Mouse (Mus musculus) forebrain, embryonic 10.5 days (tissue): Measurements from ENCODE around the gene Tmem29. TPM values are rescaled to one million over a fixed set of nuclear protein-coding genes. Genes with fewer than 3 reads are reported as not detected.
"Not testable (repeated sequence)": the region's sequence is repeated elsewhere in the genome, so short reads cannot be mapped to it uniquely, and the experiment has no call there.

Experiments used
- DNase-seq: peaks from one replicate; pipeline ENCODE4 v3.0.0-alpha.2; 2017; ENCODE audit warnings: low spot score; ENCODE audit errors: extremely low spot score
- H3K27ac ChIP-seq: fragments of 300-500 bp; sonication (generic); 2 replicates; pipeline ENCODE4 v1.5.1; 2016; ENCODE audit warnings: mild to moderate bottlenecking
- H3K27me3 ChIP-seq: fragments of 300-500 bp; sonication (generic); 2 replicates; pipeline ENCODE4 v1.6.1; 2016; ENCODE audit warnings: mild to moderate bottlenecking; ENCODE audit not compliant: poor library complexity, severe bottlenecking
- H3K36me3 ChIP-seq: fragments of 300-500 bp; sonication (generic); replicated peaks from 2 replicates; pipeline ENCODE4 v1.6.1; 2016; ENCODE audit warnings: mild to moderate bottlenecking, moderate library complexity
- H3K4me1 ChIP-seq: fragments of 300-500 bp; sonication (generic); 2 replicates; pipeline ENCODE4 v1.6.1; 2016
- H3K4me3 ChIP-seq: fragments of 300-500 bp; sonication (generic); 2 replicates; pipeline ENCODE4 v1.5.1; 2016; ENCODE audit warnings: mild to moderate bottlenecking, moderate library complexity
- H3K9me3 ChIP-seq: fragments of 300-500 bp; sonication (generic); 2 replicates; pipeline ENCODE4 v1.6.1; 2016; ENCODE audit warnings: mild to moderate bottlenecking, moderate library complexity
- WGBS: fragments of 180-500 bp; shearing (Covaris S2); methylation state at CpG from one replicate; pipeline ENCODE4 v1.1.7; 2016; 5-methylcytosine and 5-hydroxymethylcytosine counted together
- polyA plus RNA-seq: library from polyadenylated mRNA; unstranded; fragments of >200 nt; fragmentation: Nextera tagmentation; extraction: Ambion mirVana; gene quantifications from 2 replicates; pipeline ENCODE4 v1.2.1, GENCODE M21; 2016

Gene Tmem29
- polyA plus RNA-seq: 36.3 and 37.5 TPM in 2 replicates

- H3K4me1 ChIP-seq: peaks cover 6% of the 10 kb centered on the region; the same call in 1 of the 2 replicates
- WGBS: 2% methylated on average over 30 of the region's 30 CpGs
- H3K36me3 ChIP-seq: no peaks in the 10 kb centered on the region
- peak; percentile 76 for DNase-seq
- no peaks in the 10 kb centered on the region for H3K27me3 ChIP-seq
- H3K9me3 ChIP-seq: no peaks in the 10 kb centered on the region
- H3K4me3 ChIP-seq: peak within 1 kb of the TSS; percentile 52
- peak within 1 kb of the TSS; percentile 84 for H3K27ac ChIP-seq
Observed at GRCm38 (mm10) chrX:150458766-150459350, at the start of gene Tmem29. Gene Tmem29 (minus strand): TSS chrX:150459154.

- no peaks in the 10 kb centered on the region; the same call in 1 of the 2 replicates for H3K4me1 ChIP-seq
- peaks cover 16% of the 10 kb centered on the region for H3K36me3 ChIP-seq
- WGBS: 85% methylated on average over 6 of the region's 6 CpGs
- H3K27me3 ChIP-seq: no peaks in the 10 kb centered on the region; the same call in 1 of the 2 replicates
- no peak overlapping the region for H3K27ac ChIP-seq
- no peak overlapping the region for H3K4me3 ChIP-seq
- no peak for DNase-seq
- H3K9me3 ChIP-seq: no peaks in the 10 kb centered on the region
Observed at GRCm38 (mm10) chrX:150508696-150509095, 49.7 kb upstream of the Tmem29 start.

- 83% methylated on average over 3 of the region's 10 CpGs for WGBS
- H3K4me3 ChIP-seq, H3K4me1 ChIP-seq, H3K27ac ChIP-seq, DNase-seq, H3K27me3 ChIP-seq, H3K36me3 ChIP-seq, H3K9me3 ChIP-seq: not testable (repeated sequence)
Observed at GRCm38 (mm10) chrX:150487811-150488210, 28.9 kb upstream of the Tmem29 start.

GRCm38 (mm10) chrX:150486314-150487030 lies 27.5 kb upstream of the Tmem29 start:
- not testable (repeated sequence) for DNase-seq, H3K9me3 ChIP-seq, H3K4me3 ChIP-seq, H3K36me3 ChIP-seq, H3K27ac ChIP-seq, H3K4me1 ChIP-seq, H3K27me3 ChIP-seq
- whole genome bisulfite sequencing: 74% methylated on average over 9 of the region's 22 CpGs

GRCm38 (mm10) chrX:150477854-150478780 lies 19.2 kb upstream of the Tmem29 start:
- H3K4me3 ChIP-seq: peak overlapping the region; percentile 53
- no peaks in the 10 kb centered on the region for H3K27me3 ChIP-seq
- peak; percentile 78 for DNase-seq
- H3K36me3 ChIP-seq: no peaks in the 10 kb centered on the region
- 1% methylated on average over 34 of the region's 34 CpGs for WGBS
- H3K4me1 ChIP-seq: peaks cover 3% of the 10 kb centered on the region; the same call in 1 of the 2 replicates
- H3K27ac ChIP-seq: peak overlapping the region; percentile 91
- no peaks in the 10 kb centered on the region for H3K9me3 ChIP-seq

GRCm38 (mm10) chrX:150471416-150471815 lies 12.5 kb upstream of the Tmem29 start:
- DNase-seq: no peak
- no peaks in the 10 kb centered on the region for H3K27me3 ChIP-seq
- no peaks in the 10 kb centered on the region for H3K36me3 ChIP-seq
- WGBS: 93% methylated on average over 1 of the region's 1 CpGs
- H3K4me3 ChIP-seq: no peak overlapping the region
- H3K4me1 ChIP-seq: no peaks in the 10 kb centered on the region
- no peak overlapping the region for H3K27ac ChIP-seq
- no peaks in the 10 kb centered on the region for H3K9me3 ChIP-seq

GRCm38 (mm10) chrX:150468266-150468665 lies 9.3 kb upstream of the Tmem29 start:
- no peak for DNase-seq
- no peak overlapping the region for H3K4me3 ChIP-seq

GRCm38 (mm10) chrX:150466817-150467216 lies 7.9 kb upstream of the Tmem29 start:
- DNase-seq, H3K27me3 ChIP-seq: not testable (repeated sequence)
- 84% methylated on average over 8 of the region's 8 CpGs for WGBS

More at GRCm38 (mm10) chrX:150468266-150468665, 9.3 kb upstream of the Tmem29 start:
- Histone ChIP-seq H3K36me3 (no peaks in the 10 kb centered on the region), H3K9me3 (no peaks in the 10 kb centered on the region), H3K27ac (no peak overlapping the region), H3K4me1 (no peaks in the 10 kb centered on the region), H3K27me3 (no peaks in the 10 kb centered on the region)
- WGBS: 86% methylated on average over 2 of the region's 2 CpGs

GRCm38 (mm10) chrX:150460143-150460542 lies 1.2 kb upstream of the Tmem29 start:
- H3K27ac ChIP-seq: no peak overlapping the region
- peaks cover 6% of the 10 kb centered on the region; the same call in 1 of the 2 replicates for H3K4me1 ChIP-seq
- H3K9me3 ChIP-seq: no peaks in the 10 kb centered on the region
- no peaks in the 10 kb centered on the region for H3K27me3 ChIP-seq
- 77% methylated on average over 2 of the region's 2 CpGs for WGBS
- H3K4me3 ChIP-seq: no peak overlapping the region
- DNase-seq: no peak
- no peaks in the 10 kb centered on the region for H3K36me3 ChIP-seq

More at GRCm38 (mm10) chrX:150466817-150467216, 7.9 kb upstream of the Tmem29 start:
- H3K9me3 ChIP-seq, H3K4me1 ChIP-seq, H3K36me3 ChIP-seq, H3K4me3 ChIP-seq, H3K27ac ChIP-seq: not testable (repeated sequence)

GRCm38 (mm10) chrX:150459411-150459927 lies 515 bp upstream of the Tmem29 start:
- 53% methylated on average over 8 of the region's 8 CpGs for WGBS
- Histone ChIP-seq H3K27me3 (no peaks in the 10 kb centered on the region), H3K9me3 (no peaks in the 10 kb centered on the region), H3K27ac (peak overlapping the region; percentile 84), H3K4me3 (peak overlapping the region; percentile 52), H3K36me3 (no peaks in the 10 kb centered on the region), H3K4me1 (peaks cover 6% of the 10 kb centered on the region; the same call in 1 of the 2 replicates)
- no peak for DNase-seq

GRCm38 (mm10) chrX:150458136-150458535 lies 818 bp downstream of the Tmem29 start:
- H3K27ac ChIP-seq: no peak overlapping the region
- no peaks in the 10 kb centered on the region for H3K27me3 ChIP-seq
- H3K4me3 ChIP-seq: peak overlapping the region; percentile 52
- H3K36me3 ChIP-seq: no peaks in the 10 kb centered on the region
- no peaks in the 10 kb centered on the region for H3K9me3 ChIP-seq
- no peak for DNase-seq
- peaks cover 6% of the 10 kb centered on the region; the same call in 1 of the 2 replicates for H3K4me1 ChIP-seq
- 41% methylated on average over 3 of the region's 3 CpGs for WGBS
